17 mouse cellular contexts compared by ENCODE assay signal in the genomic region with DNA sequence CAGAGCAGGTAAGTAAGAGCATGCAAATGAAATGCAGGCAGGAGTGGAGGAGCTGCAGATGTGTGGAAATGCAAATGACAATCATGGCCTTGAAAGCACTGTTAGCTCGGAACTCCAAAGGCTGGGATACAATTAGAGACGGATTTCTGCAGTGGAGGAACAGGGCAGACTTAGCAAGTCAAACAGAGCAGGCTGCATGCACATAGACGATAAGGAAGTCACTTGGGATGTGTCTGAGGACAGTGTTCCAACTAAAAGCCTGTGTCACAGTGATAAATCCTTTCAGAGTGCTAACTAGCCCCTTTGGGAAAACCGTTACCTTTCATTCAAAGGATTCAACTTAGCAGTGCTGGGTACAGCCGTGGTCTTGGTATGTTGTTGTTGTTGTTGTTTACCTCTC. TPM values are rescaled to one million over a fixed set of nuclear protein-coding genes. Genes with fewer than 3 reads are reported as not detected.
A peak's percentile ranks its signal among the peaks of the same experiment; 100 is the strongest.
DNase-seq lines count a peak whose midpoint lies in the region; ATAC-seq lines count a peak whose summit lies in the region.
"Had no signal": no experiment of that assay in that cellular context is flagged by ENCODE, and none has a peak within 500 bp of the region (broad histone marks: within the 10 kb centered on the region; RNA-seq: fewer than 3 reads in every experiment).

No protein-coding gene starts in this region.

- no peaks in the 10 kb centered on the region; the same call in 1 of the 2 replicates for H3K4me1 ChIP-seq in intestine, embryonic 14.5 days (replicated peaks; ENCODE audit: control insufficient read depth, insufficient read depth, low read length)
- peaks cover 10% of the 10 kb centered on the region for H3K4me1 ChIP-seq in intestine, embryonic 16.5 days (ENCODE audit: control insufficient read depth, insufficient read depth, low read length)
- peaks cover 29% of the 10 kb centered on the region for H3K4me1 ChIP-seq in midbrain, embryonic 15.5 days

- H3K36me3 ChIP-seq in intestine, embryonic 14.5 days (ENCODE audit: control insufficient read depth, insufficient read depth, low read length): 0 out of 2 replicates have a peak, but pooled peaks cover 15% of the 10 kb centered on the region
- no peaks in the 10 kb centered on the region for H3K36me3 ChIP-seq in intestine, embryonic 16.5 days (ENCODE audit: control insufficient read depth, insufficient read depth, low read length)
- no peaks in the 10 kb centered on the region; the same call in 1 of the 2 replicates for H3K36me3 ChIP-seq in midbrain, embryonic 15.5 days (replicated peaks)
- H3K36me3 ChIP-seq: embryonic facial prominence, embryonic 12.5 days had no signal

- no peak overlapping the region for H3K27ac ChIP-seq in intestine, embryonic 14.5 days (ENCODE audit: low read depth)
- H3K27ac ChIP-seq in intestine, embryonic 16.5 days (ENCODE audit: low read length): no peak overlapping the region
- H3K27ac ChIP-seq in midbrain, embryonic 15.5 days: peak overlapping the region; percentile 65
- H3K27ac ChIP-seq: embryonic facial prominence, embryonic 12.5 days; stomach, postnatal 0 days had no signal

- no peak for ATAC-seq in intestine, embryonic 14.5 days (replicated peaks; ENCODE audit: low FRiP score, low TSS enrichment, low read depth)
- ATAC-seq in intestine, embryonic 16.5 days: no peak
- peak; percentile 63 for ATAC-seq in midbrain, embryonic 15.5 days (replicated peaks)

- no peaks in the 10 kb centered on the region for H3K9me3 ChIP-seq in intestine, embryonic 14.5 days (ENCODE audit: control insufficient read depth, low read length)
- no peaks in the 10 kb centered on the region for H3K9me3 ChIP-seq in intestine, embryonic 16.5 days (ENCODE audit: control insufficient read depth, low read length)
- H3K9me3 ChIP-seq in midbrain, embryonic 15.5 days: no peaks in the 10 kb centered on the region
- H3K9me3 ChIP-seq: embryonic facial prominence, embryonic 12.5 days had no signal

- H3K4me3 ChIP-seq in intestine, embryonic 14.5 days (ENCODE audit: low read depth, low read length): no peak overlapping the region
- no peak overlapping the region for H3K4me3 ChIP-seq in intestine, embryonic 16.5 days (ENCODE audit: low read length)
- H3K4me3 ChIP-seq in midbrain, embryonic 15.5 days: no peak overlapping the region
- H3K4me3 ChIP-seq: embryonic facial prominence, embryonic 12.5 days had no signal

- DNase-seq in intestine, embryonic 14.5 days (ENCODE audit: low spot score): peak; percentile 31
- DNase-seq in R1 (ENCODE audit: low read depth, low spot score): peak; percentile 21
- DNase-seq in c-Kit-positive CD71-positive TER-119-positive erythroid progenitor cells, embryonic 14.5 days (ENCODE audit: low spot score): peak; percentile 37
- no peak for DNase-seq in cerebellum, adult 11 months
- DNase-seq in adrenal gland, adult 18-20 months (ENCODE audit: low spot score in 2 of 2): no peak
- DNase-seq: adrenal gland, adult 2 months; cerebellum, adult 18-20 months; heart, postnatal 14 days; kidney, adult 9 months; kidney, postnatal 4 days; lung, postnatal 10 days; right cerebral cortex, postnatal 25 days had no signal

- H3K9ac ChIP-seq in intestine, embryonic 14.5 days (ENCODE audit: low read length): no peak overlapping the region
- no peak overlapping the region for H3K9ac ChIP-seq in intestine, embryonic 16.5 days (ENCODE audit: low read depth, low read length)
- no peak overlapping the region for H3K9ac ChIP-seq in midbrain, embryonic 15.5 days
- H3K9ac ChIP-seq: embryonic facial prominence, embryonic 12.5 days had no signal

- WGBS in intestine, embryonic 14.5 days: 72% methylated on average over 5 of the region's 5 CpGs
- 66% methylated on average over 5 of the region's 5 CpGs for WGBS in intestine, embryonic 16.5 days
- WGBS in midbrain, embryonic 15.5 days: 29% methylated on average over 5 of the region's 5 CpGs

- H3K4me2 ChIP-seq in intestine, embryonic 14.5 days (ENCODE audit: low read length): no peak overlapping the region
- H3K4me2 ChIP-seq in intestine, embryonic 16.5 days (ENCODE audit: low read depth, low read length): no peak overlapping the region
- H3K4me2 ChIP-seq in midbrain, embryonic 15.5 days: 0 out of 2 replicates have a peak overlapping the region, but pooled peaks have one; percentile 2
- H3K4me2 ChIP-seq: embryonic facial prominence, embryonic 12.5 days; heart, embryonic 11.5 days had no signal

- no peaks in the 10 kb centered on the region for H3K27me3 ChIP-seq in intestine, embryonic 14.5 days (replicated peaks; ENCODE audit: control insufficient read depth, insufficient read depth, low read length)
- no peaks in the 10 kb centered on the region for H3K27me3 ChIP-seq in intestine, embryonic 16.5 days (replicated peaks; ENCODE audit: control insufficient read depth, insufficient read depth, low read length)
- no peaks in the 10 kb centered on the region for H3K27me3 ChIP-seq in midbrain, embryonic 15.5 days (replicated peaks)
- H3K27me3 ChIP-seq: embryonic facial prominence, embryonic 12.5 days had no signal

RNA-seq across cellular contexts. Expression of gene Inpp5f, which starts 56.7 kb away (rescaled TPM):
- polyA plus RNA-seq in intestine, embryonic 14.5 days (2014; fragmentation: Nextera tagmentation; extraction: Ambion mirVana): 33.7 and 33.8 TPM in 2 replicates
- polyA plus RNA-seq in intestine, embryonic 16.5 days (2015; fragmentation: Nextera tagmentation; extraction: Ambion mirVana): 12.0 and 12.6 TPM in 2 replicates
- polyA plus RNA-seq in midbrain, embryonic 15.5 days (2015; fragmentation: Nextera tagmentation; extraction: Ambion mirVana): 414 and 450 TPM in 2 replicates
- total RNA-seq in adrenal gland, adult 18-20 months (2021): 10 to 100 TPM; 14.9 to 19.0 TPM

Comparison
In these comparisons a context has a peak if more than half of its experiments do, and no peak if none do; other contexts are left out.
1. DNase-seq: peak in intestine, embryonic 14.5 days (single experiment), R1 (single experiment) and c-Kit-positive CD71-positive TER-119-positive erythroid progenitor cells, embryonic 14.5 days (single experiment); none in cerebellum, adult 11 months (single experiment) and adrenal gland, adult 18-20 months (0 of 2).
2. RNA of gene Inpp5f, which starts 56.7 kb away (polyA plus RNA-seq): 414 to 450 TPM in midbrain, embryonic 15.5 days; 33.7 to 33.8 TPM in intestine, embryonic 14.5 days and 12.0 to 12.6 TPM in intestine, embryonic 16.5 days; every median in the first group is over 10 times any median in the second.